Mouse (Mus musculus) A20 (cell line): ENCODE measurements around the gene BC005624.
"Not testable (repeated sequence)": the region's sequence is repeated elsewhere in the genome, so short reads cannot be mapped to it uniquely, and the experiment has no call there.

ENCODE experiments used
- DNase-seq: peaks from one replicate; pipeline ENCODE4 v3.0.0-alpha.2; 2011; ENCODE audit warnings: low read depth, low spot score

The BC005624 gene

DNA sequence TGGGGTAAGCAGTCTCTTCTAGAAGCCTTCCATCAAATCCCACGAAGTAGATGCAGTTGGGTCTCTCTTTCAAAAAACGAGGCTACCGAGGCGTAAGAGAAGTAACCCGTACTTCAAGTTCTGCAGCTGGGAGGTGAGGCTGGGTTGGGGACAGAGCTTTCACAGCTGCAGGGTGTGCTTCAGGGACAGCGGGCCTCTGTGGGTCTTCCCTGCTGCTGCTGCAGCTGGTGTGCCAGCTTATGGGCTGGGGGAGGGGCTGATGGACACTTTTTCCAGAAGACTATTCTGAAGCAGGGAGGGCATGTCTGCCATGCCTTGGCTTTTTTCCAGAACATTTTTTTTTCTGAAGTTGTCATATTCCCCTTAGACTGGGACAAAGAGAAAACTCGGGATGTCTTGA, 1.0 kb upstream of the BC005624 start:
- DNase-seq = peak; percentile 65

DNA sequence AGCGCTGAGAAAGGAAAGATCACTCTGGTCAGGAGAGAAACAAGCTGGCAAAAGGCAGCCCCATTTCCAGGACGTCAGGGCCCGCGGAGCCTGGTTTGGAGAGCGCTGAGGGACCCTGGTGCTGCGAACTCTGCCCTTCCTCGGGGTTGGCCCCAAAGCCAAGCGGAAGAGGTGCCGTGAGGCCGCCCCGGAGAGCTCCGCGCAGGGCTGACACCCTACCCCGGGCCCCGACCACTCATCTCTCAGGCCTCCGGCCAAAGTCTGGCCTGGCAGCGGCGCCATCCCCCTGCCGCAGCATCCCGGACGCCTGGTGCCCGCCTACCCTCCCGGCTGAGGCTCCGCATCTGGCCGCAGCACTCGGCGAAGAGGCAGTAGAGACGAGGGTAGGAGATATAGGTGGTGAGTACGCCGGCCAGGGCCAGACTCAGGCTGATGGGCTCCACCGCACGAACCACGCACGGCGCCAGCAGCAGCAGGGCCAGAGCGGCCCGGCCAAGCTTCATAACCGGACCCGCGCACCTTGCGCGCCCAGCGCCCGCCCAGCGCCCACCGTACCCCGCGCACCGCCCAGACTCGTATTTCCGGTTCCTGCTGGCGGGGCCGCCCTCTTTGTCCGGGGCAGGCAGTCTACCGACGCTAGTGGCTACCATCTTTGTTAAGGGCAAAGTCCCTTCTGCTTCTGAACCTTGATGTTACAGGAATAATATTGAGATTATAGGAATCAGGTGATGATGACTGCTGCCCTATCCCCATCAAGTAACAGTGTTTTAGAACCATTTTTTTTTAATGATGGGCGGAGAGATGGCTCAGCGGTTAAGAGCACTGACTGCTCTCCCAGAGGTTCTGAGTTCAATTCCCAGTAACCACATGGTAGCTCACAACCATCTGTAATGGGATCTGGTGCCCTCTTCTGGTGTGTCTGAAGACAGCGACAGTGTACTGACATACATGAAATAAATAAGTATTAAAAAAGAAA, 14.4 kb downstream of the BC005624 start, which contains the start of gene Tor1a:
Gene Tor1a, minus strand, starts transcription at position 582 of the 976 bp plus-strand sequence.
- DNase-seq = peak; percentile 92

DNA sequence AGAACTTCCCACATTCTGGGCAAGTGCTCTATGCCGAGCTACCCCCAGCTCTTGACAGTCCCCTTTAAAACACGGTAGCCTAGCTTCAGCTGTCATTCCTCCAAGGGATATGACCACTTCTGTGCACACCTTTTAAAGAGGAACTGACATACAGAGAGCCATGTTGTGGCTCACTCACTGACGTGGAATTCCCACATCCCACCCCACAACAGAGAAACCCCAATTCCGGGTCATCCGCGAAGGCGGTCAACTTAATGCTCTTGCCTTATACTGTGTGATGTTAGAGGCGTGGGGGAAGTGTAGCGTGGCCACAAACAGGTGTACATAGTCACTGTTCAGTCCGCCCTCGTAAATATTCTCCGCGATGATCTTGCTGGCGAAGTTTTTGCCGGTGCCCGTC, 15.2 kb downstream of the BC005624 start:
- DNase-seq = peak; percentile 61

DNA sequence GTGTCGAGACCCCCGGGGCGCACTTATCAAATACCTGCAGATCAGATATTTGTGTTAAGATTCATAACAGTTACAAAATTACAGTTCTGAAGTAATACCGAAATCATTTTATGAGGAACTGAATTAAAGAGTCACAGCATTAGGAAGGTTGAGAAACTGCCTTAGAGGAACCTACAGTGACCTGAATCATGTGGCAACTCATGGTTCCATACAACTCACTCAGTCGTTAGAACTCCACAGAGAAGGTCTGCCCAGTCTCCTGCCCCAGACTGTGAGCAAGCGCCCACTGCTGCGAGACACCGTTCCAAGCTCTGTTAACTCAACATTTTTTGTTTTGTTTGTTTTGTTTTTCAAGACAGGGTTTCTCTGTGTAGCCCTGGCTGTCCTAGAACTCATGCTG, 16.4 kb downstream of the BC005624 start:
- DNase-seq = peak; percentile 33

DNA sequence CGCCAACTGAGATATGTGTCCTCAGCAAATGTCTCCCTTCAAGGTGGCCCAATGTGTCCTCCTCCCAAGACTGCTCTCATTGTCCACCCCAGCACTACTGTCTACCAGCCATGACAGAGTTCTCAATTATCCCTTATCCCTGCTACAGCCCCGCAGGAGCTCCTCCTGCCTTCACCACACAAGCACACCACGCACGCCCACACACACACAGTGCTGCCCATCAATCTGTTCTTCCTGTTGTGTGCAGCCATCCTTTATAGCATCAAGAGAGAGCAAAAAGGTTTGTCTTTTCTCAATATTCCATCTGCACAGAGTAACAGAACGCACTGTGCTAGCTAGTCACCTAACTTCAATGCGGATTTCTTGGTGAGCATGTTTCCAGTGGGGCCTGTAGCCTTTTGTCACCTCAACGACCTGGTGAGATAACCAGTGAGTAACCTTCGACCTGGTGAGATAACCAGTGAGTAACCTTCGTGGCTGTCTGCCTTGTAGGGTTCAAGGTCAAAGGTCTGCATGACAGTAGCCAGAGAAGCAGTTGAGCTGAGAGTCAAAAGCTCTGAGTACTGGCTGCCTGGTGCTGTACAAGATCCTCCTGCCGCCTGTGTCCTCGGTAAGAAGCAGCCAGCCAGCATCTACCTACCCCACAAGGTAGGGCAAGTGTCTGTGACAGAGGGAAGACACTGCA, 19.3 kb downstream of the BC005624 start:
- no peak for DNase-seq

- no peak for DNase-seq
Measured at GRCm38 (mm10) chr2:30959856-30960255, 22.1 kb downstream of the BC005624 start.

GRCm38 (mm10) chr2:30958726-30959125, 23.3 kb downstream of the BC005624 start:
- DNase-seq = no peak

- DNase-seq = no peak
Measured at GRCm38 (mm10) chr2:30957511-30957910, 24.5 kb downstream of the BC005624 start.

- peak; percentile 67 for DNase-seq
Measured at GRCm38 (mm10) chr2:30954797-30955196, 27.2 kb downstream of the BC005624 start.

DNA sequence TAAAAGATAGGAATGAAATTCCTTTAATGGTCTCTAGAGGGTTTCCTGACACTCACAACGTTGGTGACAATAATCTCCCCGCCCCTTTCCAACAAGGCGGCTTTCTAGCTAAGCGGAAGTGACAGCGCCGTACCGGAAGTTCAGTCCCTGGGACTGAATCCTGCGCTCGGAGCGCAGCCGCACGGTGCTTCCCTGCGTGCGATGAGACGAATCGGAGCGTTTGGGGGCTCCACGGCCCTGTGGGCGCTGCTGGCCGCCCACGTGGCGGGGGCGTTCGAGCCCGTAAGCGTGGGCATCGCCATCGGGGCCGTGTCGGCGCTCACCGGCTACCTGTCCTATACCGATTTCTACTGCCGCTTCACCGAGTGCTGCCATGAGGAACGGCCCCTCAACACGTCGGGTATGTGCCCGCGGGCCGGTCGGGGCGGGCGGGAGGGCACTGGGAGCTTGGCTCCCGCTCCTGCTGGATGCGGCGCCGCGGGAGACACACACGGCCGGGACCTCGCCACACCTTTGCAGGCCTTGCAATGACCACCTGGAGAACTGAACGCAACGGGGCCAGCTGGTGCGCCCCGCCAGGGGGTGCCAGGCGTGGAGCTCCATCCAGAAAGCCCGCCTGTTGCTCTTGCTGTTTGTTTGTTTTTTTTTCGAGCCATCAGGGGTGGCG, 29.0 kb downstream of the BC005624 start, which contains the start of gene Tor1b:
Gene Tor1b, plus strand, starts transcription at position 136 of the 667 bp plus-strand sequence.
- DNase-seq = peak; percentile 93

GRCm38 (mm10) chr2:30952457-30952823, 29.6 kb downstream of the BC005624 start:
- DNase-seq = no peak

- DNase-seq = peak; percentile 90
Measured at GRCm38 (mm10) chr2:30942603-30943011, 39.4 kb downstream of the BC005624 start.

GRCm38 (mm10) chr2:30942116-30942515, 39.9 kb downstream of the BC005624 start:
- peak; percentile 50 for DNase-seq

GRCm38 (mm10) chr2:30941586-30941985, 40.4 kb downstream of the BC005624 start:
- no peak for DNase-seq

GRCm38 (mm10) chr2:30938574-30938991, 43.4 kb downstream of the BC005624 start:
- no peak for DNase-seq

- no peak for DNase-seq
Measured at GRCm38 (mm10) chr2:30937731-30938130, 44.3 kb downstream of the BC005624 start.

- DNase-seq = no peak
Measured at GRCm38 (mm10) chr2:30936808-30937207, 45.2 kb downstream of the BC005624 start.

DNA sequence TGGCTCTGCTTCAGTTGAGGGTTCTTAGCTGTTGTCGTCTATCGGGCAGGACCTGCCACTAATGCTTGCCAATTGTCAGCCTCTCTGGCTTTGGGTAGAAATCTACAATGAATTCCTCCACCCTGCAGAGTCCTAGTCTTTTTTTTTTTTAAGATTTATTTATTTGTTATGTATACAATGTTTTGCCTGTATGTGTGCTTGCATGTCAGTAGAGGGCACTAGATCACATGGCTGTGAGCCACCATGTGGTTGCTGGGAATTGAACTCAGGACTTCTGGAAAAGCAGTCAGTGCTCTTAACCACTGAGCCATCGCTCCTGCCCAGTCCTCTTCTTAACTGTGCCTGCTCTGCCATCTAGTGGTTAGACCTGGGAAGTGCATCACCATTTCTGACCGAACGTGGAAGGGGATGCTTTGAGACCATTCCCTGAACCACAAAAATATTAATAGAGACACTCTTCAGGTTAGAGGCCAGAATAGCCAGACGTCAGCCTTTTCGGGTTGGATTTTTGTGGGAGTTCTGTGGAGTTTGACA, 48.0 kb downstream of the BC005624 start:
- DNase-seq = peak; percentile 66

DNA sequence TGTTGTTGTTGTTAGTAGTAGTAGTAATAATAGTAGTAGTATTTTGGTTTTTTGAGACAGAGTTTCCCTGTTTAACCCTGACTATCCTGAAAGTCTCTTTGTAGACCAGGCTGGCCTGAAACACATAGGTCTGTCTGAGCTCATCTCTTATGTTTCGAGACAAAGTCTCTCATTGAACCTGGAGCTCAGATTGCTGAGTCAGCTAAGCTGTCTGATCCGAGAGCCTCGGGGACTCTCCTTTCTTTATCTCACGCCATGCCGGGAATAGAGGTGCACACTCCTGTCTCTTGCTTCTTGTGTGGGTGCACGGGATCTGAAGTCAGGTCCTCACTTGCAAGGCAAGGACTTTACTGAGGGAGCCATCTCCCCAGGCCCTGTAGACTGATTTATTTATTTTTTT, 49.0 kb downstream of the BC005624 start:
- no peak for DNase-seq

- peak; percentile 22 for DNase-seq
Measured at GRCm38 (mm10) chr2:30931922-30932321, 50.1 kb downstream of the BC005624 start.

GRCm38 (mm10) chr2:30930846-30931245, 51.2 kb downstream of the BC005624 start:
- DNase-seq = not testable (repeated sequence)
